Mouse (Mus musculus) stomach, postnatal 0 days (tissue): ENCODE results near the gene Zfp704. TPM values are rescaled to one million over a fixed set of nuclear protein-coding genes. Genes with fewer than 3 reads are reported as not detected.
A peak's percentile ranks its signal among the peaks of the same experiment; 100 is the strongest.

Experiments
- ATAC-seq: fragments of 200-750 bp; cut with Nextera tagmentation; 2 replicates; pipeline ENCODE4 v1.8.0; 2017; ENCODE audit not compliant: low FRiP score, low TSS enrichment
- DNase-seq: peaks from one replicate; pipeline ENCODE4 v3.0.0-alpha.2; 2016; ENCODE audit warnings: low spot score
- H3K27ac ChIP-seq: fragments of 300-500 bp; sonication (generic); replicated peaks from 2 replicates; pipeline ENCODE4 v1.5.1; 2014; ENCODE audit warnings: mild to moderate bottlenecking, control low read depth
- H3K27me3 ChIP-seq: fragments of 300-500 bp; sonication (generic); 2 replicates; pipeline ENCODE4 v1.6.1; 2014; ENCODE audit warnings: low read length; ENCODE audit not compliant: control insufficient read depth, insufficient read depth
- H3K36me3 ChIP-seq: fragments of 300-500 bp; sonication (generic); 2 replicates; pipeline ENCODE4 v1.6.1; 2014; ENCODE audit warnings: low read length, mixed read lengths; ENCODE audit not compliant: control insufficient read depth, insufficient read depth
- H3K4me1 ChIP-seq: fragments of 300-500 bp; sonication (generic); replicated peaks from 2 replicates; pipeline ENCODE4 v1.6.1; 2014; ENCODE audit warnings: antibody characterized with exemption; ENCODE audit not compliant: control insufficient read depth, insufficient read depth
- H3K4me2 ChIP-seq: fragments of 300-500 bp; sonication (generic); replicated peaks from 2 replicates; pipeline ENCODE4 v1.6.1; 2014; ENCODE audit warnings: low read depth, mild to moderate bottlenecking, control low read depth, moderate library complexity
- H3K4me3 ChIP-seq: fragments of 300-500 bp; sonication (generic); 2 replicates; pipeline ENCODE4 v1.5.1; 2014; ENCODE audit warnings: low read depth, low read length, control low read depth
- H3K9ac ChIP-seq: fragments of 300-500 bp; sonication (generic); 2 replicates; pipeline ENCODE4 v1.6.1; 2014; ENCODE audit warnings: mild to moderate bottlenecking, low read length, control low read depth, mixed read lengths
- H3K9me3 ChIP-seq: fragments of 300-500 bp; sonication (generic); 2 replicates; pipeline ENCODE4 v1.6.1; 2016; ENCODE audit warnings: low read length; ENCODE audit not compliant: control insufficient read depth
- CTCF ChIP-seq: IDR thresholded peaks from 2 replicates; pipeline ENCODE4 v1.5.1; 2016; ENCODE audit warnings: antibody characterized with exemption, low read depth, mild to moderate bottlenecking, moderate library complexity
- EP300 ChIP-seq: optimal IDR thresholded peaks from 2 replicates; pipeline ENCODE3; 2016; ENCODE audit warnings: antibody characterized with exemption
- WGBS: fragments of 180-500 bp; shearing (Covaris S2); extraction: QIAGEN DNeasy Blood & Tissue Kit; methylation state at CpG from one replicate; pipeline ENCODE4 v1.1.7; 2014; 5-methylcytosine and 5-hydroxymethylcytosine counted together
- polyA plus RNA-seq: library from polyadenylated mRNA; unstranded; fragments of >200 nt; fragmentation: Nextera tagmentation; extraction: Ambion mirVana; gene quantifications from 2 replicates; pipeline ENCODE4 v1.2.1, GENCODE M21; 2015

The Zfp704 gene
- polyA plus RNA-seq, 1 experiment from 2014 or later = 3.4 TPM

DNA sequence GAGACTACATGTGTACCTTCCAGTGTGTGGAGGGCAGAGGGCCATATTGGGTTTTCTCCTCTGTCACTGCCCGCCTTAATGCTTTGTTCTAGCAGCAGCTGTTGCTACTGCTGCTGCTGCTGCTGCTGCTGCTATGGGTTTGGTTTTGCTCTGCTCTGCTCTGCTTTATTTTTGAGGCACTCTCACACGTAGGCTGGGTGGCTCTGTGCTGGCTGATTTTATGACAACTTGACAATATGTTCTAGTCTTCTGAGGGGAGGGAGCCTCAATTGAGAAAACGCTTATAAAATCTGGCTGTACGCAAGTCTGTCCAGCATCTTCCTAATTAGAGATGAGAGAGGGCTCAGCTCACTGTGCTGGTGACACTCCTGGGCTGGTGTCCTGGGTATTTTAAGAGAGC, 66.4 kb downstream of the Zfp704 start:
- H3K27me3 ChIP-seq = no peaks in the 10 kb centered on the region
- no peaks in the 10 kb centered on the region for H3K36me3 ChIP-seq
- H3K9ac ChIP-seq = no peak overlapping the region
- no peak overlapping the region for H3K4me3 ChIP-seq
- 0 out of 2 replicates have a peak overlapping the region, but pooled peaks have one; percentile 8 for H3K27ac ChIP-seq
- no peak overlapping the region for H3K4me2 ChIP-seq
- ATAC-seq (no peak), DNase-seq (no peak)
- no peaks in the 10 kb centered on the region for H3K9me3 ChIP-seq
- TF ChIP-seq CTCF = no peak
- TF ChIP-seq EP300 = no peak
- H3K4me1 ChIP-seq = no peaks in the 10 kb centered on the region; the same call in 1 of the 2 replicates
- 70% methylated on average over 4 of the region's 4 CpGs for WGBS

DNA sequence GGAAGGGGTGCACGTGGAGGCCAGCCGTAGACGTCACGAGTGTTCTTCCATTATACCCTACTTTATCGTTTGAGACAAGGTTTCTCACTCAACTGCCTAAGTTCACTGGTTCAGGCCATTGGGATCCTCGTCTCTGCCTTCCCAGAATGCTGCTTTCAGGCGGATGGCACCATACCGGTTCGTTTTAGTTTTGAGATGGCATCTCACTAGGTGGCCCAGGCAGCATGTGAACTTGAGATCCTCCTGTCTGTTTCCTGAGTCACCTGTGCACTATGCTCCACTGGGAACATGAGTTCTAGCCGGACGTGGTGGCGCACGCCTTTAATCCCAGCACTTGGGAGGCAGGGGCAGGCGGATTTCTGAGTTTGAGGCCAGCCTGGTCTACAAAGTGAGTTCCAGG, 68.3 kb downstream of the Zfp704 start:
- Histone ChIP-seq H3K4me3 (no peak overlapping the region), H3K4me2 (no peak overlapping the region), H3K9me3 (no peaks in the 10 kb centered on the region), H3K4me1 (no peaks in the 10 kb centered on the region), H3K27me3 (no peaks in the 10 kb centered on the region), H3K27ac (no peak overlapping the region), H3K36me3 (no peaks in the 10 kb centered on the region), H3K9ac (no peak overlapping the region)
- WGBS = 85% methylated on average over 14 of the region's 14 CpGs
- no peak for DNase-seq
- TF ChIP-seq CTCF (no peak), EP300 (no peak)
- no peak for ATAC-seq

DNA sequence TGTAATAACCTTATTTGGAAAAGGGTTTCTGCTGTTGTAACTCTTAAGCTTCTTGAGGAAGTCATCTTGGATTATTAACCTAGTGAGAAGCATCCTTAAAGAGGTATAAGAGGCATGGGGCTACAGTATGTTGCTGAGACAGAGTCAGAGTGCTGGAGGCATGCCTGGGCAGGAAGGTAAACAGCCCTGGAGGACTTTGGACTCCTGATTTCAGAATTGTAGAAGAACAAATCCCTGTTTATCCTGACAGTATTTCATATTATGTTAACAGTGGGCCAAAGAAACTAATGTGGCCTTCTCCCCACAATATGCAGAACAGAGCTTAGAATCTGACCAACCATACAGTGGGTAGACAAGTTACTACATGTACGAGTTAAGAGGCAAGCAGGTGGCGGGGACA, 71.4 kb downstream of the Zfp704 start:
- no peak overlapping the region for H3K4me2 ChIP-seq
- no peaks in the 10 kb centered on the region for H3K4me1 ChIP-seq
- no peak overlapping the region for H3K27ac ChIP-seq
- TF ChIP-seq CTCF (no peak), EP300 (no peak)
- no peaks in the 10 kb centered on the region for H3K27me3 ChIP-seq
- ATAC-seq (peak; percentile 83), DNase-seq (no peak)
- 85% methylated on average over 2 of the region's 2 CpGs for WGBS
- no peaks in the 10 kb centered on the region for H3K9me3 ChIP-seq
- H3K9ac ChIP-seq = no peak overlapping the region
- H3K4me3 ChIP-seq = no peak overlapping the region
- no peaks in the 10 kb centered on the region for H3K36me3 ChIP-seq

DNA sequence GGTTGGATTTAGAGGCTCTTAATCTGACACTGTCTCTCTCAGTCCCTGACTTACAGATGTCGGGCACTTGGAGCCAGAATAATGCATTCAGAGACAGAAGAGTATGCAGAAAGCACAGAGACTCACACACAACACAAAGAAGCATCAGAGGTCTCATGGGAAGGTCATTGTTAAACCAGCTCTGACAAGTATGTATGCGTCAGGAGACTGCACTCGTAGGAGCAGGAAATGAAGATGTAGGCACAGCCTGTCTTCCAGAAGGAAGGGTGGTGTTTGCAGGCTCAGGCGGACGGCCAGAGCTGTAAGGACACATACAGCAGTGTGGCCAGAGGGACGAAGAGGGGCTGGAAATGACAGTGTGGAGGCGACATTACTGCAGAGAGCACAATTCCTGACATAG, 72.0 kb downstream of the Zfp704 start:
- H3K36me3 ChIP-seq = no peaks in the 10 kb centered on the region
- H3K27me3 ChIP-seq = no peaks in the 10 kb centered on the region
- no peaks in the 10 kb centered on the region for H3K4me1 ChIP-seq
- H3K4me2 ChIP-seq = no peak overlapping the region
- no peaks in the 10 kb centered on the region for H3K9me3 ChIP-seq
- H3K27ac ChIP-seq = no peak overlapping the region
- peak; percentile 60 for ATAC-seq
- H3K4me3 ChIP-seq = no peak overlapping the region
- TF ChIP-seq EP300 = no peak
- no peak for TF ChIP-seq CTCF
- no peak for DNase-seq
- WGBS = 54% methylated on average over 7 of the region's 7 CpGs
- H3K9ac ChIP-seq = no peak overlapping the region

DNA sequence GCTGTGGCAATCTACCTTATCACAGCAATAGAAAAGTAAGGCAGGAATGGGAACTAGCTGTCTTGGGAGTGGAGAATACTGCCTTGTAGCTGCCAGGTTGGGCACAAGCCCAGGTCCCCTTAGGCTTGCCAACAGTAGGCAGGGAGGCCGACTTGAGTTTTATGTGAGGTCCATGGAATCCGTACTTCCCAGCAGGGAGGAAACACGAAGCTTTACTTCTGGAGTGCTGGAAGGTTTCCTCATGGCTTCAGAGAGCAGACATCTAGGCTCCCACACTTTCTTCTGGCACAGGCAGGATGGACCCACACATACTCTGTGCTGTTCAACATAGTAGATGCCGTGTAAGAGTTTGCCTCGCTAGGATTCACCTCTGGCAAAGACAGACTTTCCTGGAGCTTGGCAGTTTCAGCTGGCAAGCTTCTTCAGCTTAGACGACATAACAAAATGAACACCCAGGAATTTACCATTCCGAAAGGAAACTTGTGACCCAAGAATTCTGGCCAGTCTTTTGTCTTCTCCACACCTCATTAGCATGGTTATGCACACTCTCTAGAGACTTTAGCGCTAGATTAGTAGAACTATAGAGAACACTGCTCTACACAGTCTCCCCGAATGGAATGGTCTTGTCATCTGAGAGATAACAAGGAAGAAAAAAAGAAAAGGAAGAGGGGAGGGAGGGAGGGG, 79.6 kb downstream of the Zfp704 start:
- Histone ChIP-seq H3K4me3 (no peak overlapping the region), H3K4me1 (no peaks in the 10 kb centered on the region; the same call in 1 of the 2 replicates), H3K9ac (no peak overlapping the region), H3K9me3 (no peaks in the 10 kb centered on the region), H3K27me3 (no peaks in the 10 kb centered on the region), H3K4me2 (no peak overlapping the region), H3K27ac (no peak overlapping the region), H3K36me3 (no peaks in the 10 kb centered on the region)
- no peak for DNase-seq
- no peak for TF ChIP-seq EP300
- no peak for TF ChIP-seq CTCF
- 77% methylated on average over 9 of the region's 9 CpGs for WGBS
- no peak for ATAC-seq

DNA sequence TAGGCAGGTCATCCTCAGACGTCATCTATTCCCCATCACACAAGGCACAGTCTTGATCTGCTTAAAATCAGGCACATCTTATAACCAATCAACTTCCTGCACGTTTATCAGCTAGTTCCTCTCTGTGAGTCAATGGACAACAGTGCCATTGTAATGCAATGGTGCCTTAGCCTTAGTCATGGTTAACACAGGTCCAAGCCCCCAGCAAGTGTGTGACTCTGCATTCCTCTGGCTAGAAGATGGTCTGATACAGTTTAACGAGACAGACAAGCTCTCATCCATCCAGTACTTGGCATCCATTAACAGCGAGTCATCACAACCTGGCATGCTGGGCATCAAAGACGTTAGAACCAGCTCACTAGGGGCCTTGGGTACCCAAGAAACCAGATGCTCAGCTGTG, 85.5 kb downstream of the Zfp704 start:
- no peaks in the 10 kb centered on the region for H3K27me3 ChIP-seq
- peaks cover 13% of the 10 kb centered on the region; the same call in 1 of the 2 replicates for H3K4me1 ChIP-seq
- DNase-seq (no peak), ATAC-seq (no peak)
- 72% methylated on average over 5 of the region's 5 CpGs for WGBS
- H3K4me2 ChIP-seq = no peak overlapping the region
- TF ChIP-seq CTCF = no peak
- no peak for TF ChIP-seq EP300
- H3K9me3 ChIP-seq = no peaks in the 10 kb centered on the region
- no peaks in the 10 kb centered on the region for H3K36me3 ChIP-seq
- no peak overlapping the region for H3K4me3 ChIP-seq
- no peak overlapping the region for H3K9ac ChIP-seq
- H3K27ac ChIP-seq = no peak overlapping the region
